Mouse (Mus musculus): ENCODE results near the gene Zfp568.

The Zfp568 gene

DNA sequence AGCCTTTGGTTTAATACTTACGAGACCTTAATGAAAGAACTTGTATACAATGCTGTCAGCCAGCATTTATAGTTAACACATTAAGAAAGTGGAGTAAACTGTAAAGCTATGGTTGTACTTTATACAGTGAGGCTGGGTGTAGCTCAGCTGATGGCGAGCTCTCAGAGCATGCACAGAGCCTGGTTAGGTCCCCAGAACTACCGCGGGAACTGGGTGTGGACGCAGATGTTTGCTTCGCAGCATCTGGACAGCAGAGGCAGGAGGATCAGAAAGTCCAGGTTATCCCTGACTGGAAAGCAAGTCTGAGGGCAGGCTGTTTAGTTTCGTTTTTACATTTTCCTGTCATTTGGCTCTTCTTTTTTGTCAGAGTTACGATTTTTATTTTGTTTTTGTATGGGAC is 8.9 kb downstream of the Zfp568 start:
- no peak for DNase-seq

DNA sequence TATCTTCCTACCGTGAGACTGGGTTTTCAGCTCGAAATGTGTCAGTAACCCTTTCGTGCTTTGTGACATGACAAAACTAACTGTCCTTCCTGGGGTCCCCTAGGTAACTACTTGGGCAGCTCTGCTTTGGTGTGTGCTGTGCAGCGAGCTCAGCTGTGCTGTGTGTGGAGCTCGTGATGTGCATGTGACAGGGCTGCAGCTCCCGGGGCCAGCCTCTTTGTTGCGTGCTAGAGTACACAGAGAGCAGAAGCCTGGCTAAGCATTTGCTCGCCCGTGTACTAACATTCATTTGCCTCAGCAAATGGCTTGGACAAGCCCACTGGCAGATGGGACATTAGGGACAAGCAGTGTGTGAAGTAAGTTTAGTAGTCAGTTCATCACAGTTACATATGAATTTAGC is 9.6 kb downstream of the Zfp568 start:
- no peak for DNase-seq

DNA sequence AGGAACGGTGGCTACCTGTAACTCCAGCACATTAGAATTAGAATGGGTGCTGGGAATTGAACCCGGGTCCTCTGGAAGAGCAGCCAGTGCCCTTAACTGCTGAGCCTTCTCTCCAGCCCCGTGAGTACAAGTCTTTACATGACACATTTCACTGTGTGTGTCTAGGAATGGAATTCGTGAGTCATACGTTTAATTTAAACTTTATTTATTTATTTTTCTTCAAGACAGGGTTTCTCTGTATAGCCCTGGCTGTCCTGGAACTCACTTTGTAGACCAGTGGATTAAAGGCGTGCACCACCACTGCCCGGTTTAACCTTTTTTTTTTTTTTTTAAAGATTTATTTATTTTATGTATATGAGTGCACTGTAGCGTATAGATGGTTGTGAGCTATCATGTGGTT is 11.4 kb downstream of the Zfp568 start:
- DNase-seq: no peak

DNA sequence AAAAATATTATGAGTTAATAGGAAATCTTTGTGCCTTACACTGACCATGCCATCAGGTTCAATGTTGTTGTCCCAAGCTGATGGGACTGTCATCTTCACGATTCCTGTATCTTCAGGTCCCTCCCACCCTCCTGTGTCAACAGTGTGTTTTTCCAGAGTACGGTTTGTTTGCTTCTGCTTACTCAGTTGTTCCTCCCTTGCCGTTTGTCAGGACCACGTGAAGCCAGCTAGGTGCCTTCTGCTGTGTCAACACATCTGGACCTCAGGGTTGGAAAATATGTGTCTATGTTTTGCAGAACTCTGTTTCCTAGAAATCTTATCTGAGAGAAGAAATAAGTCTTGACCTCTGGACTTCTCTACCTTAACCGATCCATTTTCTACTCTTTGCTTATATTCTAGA is 16.8 kb downstream of the Zfp568 start:
- DNase-seq: no peak

DNA sequence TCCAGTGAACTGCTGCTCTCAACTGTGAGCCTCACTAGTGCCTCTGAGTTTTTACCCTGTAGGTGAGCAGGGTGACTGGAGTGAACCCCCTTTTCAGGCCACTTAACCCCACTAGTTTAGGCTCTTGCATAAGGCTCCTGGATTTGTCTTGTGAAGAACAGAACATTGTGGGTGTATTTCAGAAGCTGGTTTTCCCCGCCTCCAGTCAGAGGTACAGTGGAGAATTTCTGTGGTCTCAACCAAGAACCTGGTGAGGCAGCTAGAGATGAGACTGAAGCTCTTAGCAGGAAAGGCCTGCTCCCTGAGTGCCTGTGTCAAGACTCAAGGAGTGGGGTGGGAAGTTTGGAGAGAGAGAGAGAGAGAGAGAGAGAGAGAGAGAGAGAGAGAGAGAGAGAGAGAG is 23.8 kb downstream of the Zfp568 start:
- no peak for DNase-seq

DNA sequence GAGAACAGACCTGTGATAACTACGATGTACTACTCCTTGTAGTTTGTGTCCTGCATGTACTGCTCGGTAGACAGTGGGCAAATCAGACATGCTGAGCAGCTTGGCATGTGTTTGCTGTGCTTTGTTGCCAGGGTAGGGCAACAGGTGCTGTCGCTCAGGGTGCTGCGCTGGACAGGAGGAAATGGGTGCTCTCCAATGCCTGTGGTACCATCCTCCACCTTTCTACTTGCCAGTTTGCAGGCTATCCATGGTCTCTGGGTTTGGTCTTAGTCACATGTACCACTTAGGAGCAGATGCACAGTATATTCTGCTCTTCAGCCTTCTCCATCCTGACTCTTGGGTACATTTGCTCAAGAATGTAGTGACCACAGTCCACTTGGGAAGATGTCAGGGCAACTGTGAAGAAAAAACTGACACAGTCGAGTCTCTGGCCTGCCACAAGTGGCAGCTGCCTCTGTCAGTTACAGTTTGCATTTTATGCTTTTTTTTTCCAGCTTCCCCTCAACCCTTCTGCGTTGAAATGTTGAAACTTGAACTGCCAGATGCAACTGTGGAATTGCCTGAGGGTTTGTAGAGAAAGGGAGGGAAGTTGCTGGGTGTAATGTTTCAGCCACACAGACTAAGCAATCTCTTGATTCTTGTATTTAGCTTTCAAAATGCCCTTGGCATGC is 24.4 kb downstream of the Zfp568 start:
- DNase-seq: no peak

DNA sequence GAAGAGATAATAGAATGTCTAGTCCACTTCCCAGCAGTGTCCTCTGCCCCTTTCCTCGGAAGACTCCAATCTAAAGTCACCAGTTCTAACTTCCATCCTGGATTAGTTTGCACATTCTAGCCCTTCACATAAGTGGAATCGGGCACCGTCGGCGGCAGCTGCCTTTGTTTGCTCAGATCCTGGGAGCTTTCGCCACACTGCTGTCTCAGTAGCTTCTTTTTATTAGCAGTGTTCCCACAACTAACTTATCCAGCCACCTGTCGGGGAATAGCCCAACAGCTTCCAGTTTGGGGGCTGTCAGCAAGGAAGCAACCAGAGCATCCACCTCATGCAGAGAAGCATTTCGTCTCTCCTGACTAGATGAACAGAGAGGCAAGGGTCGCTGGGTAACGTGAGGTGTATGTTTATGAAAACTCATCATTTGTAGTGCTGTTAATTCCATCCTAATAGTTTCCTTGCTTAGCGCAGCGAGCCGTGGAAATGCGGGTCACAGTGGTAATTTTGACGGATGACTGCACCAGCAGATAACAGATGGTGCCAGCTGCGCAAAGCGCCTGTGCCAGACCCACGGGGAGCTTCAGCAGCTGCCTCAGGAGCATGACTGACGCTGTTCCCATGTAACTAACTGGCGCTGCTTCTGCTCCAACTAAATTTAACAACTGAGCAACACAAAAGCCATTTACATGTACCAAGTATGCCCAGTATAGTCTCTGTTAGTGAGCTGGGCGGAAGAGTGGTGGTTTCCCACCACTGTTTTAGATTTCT is 25.7 kb downstream of the Zfp568 start:
- DNase-seq: peak; percentile 39

DNA sequence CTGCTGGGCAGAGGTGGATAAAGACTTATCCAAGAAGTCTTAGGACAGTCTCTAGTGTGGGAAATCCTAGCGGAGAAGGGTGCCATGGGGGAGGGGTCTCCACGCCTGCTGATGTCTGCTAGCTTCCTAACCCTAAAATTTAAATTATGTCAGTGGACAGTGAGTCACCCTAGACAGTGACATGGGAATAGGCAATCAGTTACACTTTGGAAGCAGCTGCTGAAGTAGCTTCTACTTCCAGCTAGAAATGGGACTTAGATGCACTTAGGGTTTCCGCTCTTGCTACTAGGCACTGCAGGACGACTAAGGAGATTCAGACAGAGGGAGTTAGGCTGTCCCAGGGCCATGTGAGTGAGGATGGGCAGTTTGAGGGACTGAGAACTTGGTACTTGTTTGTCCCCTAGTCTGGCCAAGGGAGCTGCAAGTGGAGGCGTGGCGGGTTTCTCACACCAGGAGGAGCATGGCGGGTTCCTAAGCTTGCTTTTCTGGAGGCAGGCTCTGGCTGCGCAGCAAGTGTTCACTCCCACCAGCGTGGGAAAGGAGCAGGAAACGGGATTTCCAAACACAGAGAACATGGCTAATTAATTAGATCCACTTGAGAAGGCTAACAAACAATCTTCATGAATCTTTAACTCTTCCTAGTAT is 26.9 kb downstream of the Zfp568 start:
- DNase-seq: no peak

DNA sequence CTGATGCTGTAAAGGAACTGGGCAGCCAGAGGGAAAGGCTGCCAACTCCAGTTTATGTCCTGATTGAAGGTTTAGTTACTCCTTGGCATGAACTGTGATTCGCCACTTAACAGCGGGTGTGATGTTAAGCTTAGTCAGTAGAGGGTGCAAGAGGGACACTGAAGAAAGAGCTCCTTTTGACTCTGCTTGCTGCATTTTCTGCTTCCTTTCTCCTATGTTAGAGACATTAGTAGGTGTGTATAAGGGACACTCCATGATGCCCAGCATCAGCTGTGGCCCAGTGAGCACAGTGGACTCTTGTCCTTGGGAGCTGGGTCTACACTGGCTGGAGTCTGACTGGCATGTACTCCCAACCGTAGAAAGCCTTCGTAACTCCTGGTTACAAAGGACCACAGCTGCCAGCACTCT is 29.2 kb downstream of the Zfp568 start:
- peak; percentile 52 for DNase-seq

DNA sequence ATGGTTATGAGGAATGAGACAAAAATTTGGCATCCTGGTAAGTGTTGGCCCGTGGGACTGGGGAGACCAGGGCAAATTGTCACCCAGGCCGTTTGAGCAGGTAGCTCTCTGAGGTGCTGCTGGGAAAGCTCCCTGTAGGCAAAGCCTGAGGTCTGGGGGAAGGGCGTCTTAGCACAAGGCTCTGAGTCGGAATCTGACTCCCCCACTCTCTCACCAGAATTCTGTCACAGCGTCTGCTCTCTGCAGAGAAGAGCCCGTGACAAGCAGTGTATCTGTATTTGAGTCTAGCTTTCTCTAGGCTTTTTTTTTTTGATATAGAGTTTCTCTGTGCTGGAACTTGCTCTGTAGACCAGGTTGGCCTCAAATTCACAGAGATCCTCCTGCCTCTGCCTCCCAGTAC is 33.5 kb downstream of the Zfp568 start:
- no peak for DNase-seq

DNA sequence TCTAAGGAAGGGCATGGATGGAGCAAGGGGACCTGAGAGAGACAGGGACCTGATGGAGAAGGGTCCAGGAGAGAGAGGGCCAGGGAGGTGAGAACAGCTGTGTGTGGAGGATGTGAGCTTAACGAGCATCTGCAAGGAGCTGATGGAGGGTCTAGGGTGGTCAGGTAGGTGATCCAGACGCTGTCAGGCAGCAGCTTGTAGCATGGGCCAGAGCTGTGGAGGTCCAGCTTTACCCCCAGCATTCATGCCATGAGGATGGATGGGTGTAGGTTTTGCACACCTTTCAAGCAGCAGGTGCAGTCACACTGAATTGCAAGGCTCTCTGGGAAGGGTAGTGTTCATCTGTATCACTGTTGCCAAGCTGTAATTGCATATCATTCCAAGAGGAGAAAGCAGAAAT is 35.8 kb downstream of the Zfp568 start:
- no peak for DNase-seq

DNA sequence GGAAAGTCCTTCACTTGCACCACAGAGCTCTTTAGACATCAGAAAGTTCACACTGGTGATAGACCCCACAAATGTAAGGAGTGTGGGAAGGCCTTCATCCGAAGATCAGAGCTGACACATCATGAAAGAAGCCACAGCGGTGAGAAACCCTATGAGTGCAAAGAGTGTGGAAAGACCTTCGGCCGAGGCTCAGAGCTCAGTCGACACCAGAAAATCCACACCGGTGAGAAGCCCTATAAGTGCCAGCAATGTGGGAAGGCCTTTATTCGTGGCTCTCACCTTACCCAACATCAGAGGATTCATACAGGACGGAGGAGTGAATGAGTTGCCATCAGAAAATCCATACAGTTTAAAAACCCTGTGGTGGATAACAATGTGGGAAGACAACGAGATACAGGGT is 39.6 kb downstream of the Zfp568 start:
- no peak for DNase-seq

DNA sequence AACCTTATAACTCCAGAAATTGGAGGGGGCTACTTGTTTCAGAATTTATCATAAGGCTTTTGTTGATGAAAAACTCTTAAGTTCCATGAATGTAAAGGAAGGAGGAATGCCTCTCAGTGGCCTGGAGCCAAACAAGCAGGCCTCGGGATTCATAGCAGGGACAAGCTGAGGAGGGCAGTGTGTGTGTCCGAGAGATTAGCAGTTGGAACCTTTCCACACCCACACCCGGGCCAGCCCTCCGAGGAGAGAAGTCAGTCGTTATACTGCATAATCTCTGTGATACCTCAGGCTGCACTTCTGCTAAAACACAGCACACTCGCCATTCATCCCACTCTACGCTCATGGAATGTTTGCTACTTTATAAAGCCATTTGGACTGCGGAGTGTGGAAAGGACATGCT is 40.0 kb downstream of the Zfp568 start:
- DNase-seq: no peak

DNA sequence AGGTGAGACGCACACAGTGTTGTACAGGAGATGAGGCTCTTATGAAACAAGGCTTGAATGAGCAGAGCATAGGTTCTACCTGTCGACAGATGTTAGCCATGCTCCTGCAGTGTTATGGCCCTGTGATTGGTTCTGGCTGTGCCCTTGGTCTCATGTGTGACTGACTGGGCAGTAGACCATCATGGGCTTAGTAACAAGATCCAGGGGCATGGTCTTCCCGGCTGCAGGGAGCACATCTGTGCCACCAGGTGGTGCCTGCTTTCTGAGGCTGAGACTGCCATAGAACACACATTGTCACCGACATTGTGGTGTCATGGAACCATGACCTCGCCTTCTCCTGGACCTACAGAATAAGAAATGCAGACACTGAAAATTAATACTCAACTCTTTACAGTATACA is 41.6 kb downstream of the Zfp568 start:
- no peak for DNase-seq

DNA sequence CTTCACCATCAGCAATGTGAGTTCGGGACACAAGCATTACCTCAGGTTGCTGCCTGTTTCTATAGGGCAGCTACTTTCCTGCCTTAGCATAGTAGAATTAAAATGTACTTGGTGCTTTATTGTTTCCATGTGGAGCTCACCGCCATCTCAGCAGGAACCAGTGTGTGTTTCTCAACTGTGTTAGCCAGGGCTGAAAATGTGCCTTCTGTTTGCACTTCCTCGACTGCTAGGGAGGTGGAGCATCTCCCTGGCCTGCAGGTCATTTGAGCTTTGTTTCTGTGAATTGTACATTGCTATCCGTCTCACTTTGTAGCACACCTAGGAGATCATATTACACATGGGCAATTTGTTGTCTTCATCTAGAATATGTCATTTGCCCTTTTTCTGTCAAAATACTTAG is 43.6 kb downstream of the Zfp568 start:
- no peak for DNase-seq

DNA sequence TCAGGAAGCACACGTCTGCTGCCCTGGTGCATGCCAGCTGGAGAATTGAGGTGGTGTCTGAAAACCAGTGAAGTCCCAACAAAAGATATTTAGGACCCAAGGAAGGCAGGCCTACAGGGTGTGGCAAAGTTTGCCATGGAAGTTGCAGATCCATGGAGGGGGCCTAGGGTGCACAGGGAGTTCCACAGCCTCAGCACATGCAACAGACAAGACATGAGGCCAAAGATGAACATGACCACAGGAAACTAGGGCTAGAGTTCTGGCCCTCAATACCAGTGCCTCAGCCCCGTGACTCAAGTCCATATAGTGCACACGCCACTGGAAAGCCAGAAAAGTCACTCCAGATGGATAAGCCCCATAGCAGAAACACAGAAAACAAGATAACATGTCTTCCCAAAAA is 44.8 kb downstream of the Zfp568 start:
- DNase-seq: no peak

DNA sequence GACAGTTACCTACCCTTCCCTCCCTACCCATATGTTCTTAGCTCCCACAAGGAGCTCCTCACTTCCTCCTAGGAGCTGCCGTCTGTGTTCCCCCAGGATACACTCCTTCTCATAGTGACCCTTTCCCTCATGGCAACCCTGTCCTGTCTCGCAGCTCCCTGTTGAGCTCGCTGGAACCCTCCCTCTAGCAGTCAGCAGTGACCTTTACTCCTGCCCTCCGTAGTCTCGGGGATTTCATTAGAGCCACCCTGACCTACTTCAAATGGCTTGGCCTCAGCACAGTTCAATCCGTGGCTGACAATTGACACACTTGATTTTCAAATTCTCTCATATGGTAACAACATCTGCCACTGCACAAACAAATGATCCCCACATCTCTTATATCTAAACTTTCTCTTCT is 46.9 kb downstream of the Zfp568 start:
- no peak for DNase-seq

DNA sequence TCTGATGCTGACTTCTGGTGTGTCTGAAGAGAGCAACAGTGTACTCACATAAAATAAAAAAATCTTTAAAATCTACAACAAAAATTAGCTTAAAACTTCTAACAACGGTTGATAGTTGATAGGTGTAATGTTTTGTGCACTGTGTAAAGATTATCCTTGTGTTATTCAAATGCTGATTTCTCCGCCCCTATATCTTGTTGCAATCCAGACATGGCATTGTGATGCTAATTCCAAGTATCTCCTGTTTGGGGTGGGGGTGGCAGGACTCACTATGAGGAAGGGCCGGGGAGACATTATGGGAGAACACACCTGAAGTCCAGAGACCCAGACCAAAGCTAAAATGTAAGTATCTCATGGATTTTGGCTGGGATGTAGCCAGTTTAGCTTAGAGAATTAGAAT is 47.6 kb downstream of the Zfp568 start:
- DNase-seq: no peak

DNA sequence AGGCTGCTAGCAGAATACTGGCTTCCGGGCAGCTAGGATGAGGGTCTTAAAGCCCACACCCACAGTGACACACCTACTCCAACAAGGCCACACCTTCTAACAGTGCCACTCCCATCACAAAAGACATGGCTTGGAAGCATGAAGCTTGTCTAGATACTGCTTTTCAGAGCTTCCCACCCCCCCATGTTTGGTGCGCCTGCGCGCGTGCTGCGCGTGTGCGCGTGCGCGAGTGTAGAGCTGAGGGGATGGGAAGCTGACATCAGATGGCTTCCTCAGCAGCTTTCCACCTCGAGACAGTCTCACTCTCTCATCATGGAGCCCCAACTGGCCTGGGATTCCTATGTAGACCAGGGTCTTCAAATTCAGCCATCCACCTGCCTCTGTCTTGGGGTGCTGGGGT is 50.6 kb downstream of the Zfp568 start:
- DNase-seq: no peak

DNA sequence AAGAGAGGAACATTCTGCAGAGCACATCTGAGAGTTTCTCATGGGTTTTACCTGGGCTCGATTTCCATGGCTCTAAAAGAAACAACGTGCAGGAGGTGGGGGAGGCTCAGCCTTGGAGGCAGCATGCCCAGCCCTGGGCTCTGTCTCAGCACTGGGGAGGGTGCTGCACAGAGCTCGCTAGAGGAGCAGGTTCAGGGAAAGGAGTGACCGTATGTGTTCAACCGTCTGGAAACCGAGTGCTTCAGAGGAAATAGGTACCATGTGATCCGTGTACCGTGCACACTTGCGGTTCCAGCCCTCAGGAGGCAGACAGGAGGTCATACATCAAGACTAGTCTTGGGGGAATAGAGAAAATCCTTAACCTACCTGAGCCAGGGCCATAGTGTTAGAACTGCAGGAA is 60.6 kb downstream of the Zfp568 start:
- DNase-seq: no peak

DNA sequence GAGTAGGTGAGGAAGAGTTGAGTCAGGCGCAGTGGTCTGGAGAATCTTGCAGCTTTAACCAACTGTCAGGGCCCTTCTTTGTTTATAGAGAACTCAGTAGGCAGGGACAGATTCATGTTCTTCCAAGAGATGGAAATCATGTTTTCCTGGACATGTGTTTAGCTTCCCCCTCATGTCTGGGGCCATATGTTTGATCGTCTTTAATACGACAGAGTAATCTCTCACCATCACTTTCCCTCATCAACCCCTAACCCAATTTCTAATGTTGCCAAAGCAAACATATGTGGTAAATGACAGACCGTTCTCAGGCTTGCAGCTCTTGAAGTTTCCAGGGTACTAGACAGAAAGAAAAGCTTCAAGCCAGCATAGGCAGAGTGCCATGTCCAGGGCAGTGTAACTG is 64.4 kb downstream of the Zfp568 start:
- DNase-seq: no peak

DNA sequence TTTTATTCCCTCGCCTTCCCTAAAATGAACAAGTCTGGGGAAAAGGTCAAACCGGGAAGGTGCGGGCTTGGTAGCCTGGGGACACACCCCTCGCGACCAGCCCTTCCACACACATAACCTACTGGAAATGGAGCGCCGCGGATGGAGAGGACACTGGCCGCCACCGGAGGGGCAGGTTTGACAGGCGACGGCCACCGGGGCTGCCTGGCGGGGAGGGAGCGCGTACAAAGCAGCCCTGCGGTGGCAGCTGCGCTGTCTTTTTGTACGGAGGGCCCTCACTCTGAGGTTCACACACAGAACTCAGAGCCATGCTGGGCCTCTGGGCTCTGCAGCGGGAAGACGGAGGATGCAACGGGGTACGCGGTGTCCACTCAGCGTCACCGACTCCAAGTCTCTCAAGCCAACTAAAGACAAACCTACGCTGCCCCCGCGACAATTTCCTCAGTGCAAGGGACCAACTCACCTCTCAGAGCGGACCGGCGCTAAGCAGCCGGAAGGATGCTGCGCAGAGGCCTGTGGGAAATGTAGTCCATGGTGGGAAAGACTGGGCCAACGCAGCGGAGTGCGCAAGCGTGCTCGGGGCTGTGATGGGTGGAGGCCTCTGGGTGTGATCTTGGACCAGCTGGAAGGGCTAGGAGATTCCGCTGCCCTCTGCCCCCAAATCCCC is 67.3 kb downstream of the Zfp568 start, which contains the start of gene Zfp14:
Gene Zfp14, minus strand, starts transcription at position 499 of the 667 bp plus-strand sequence.
- DNase-seq: peak; percentile 89

DNA sequence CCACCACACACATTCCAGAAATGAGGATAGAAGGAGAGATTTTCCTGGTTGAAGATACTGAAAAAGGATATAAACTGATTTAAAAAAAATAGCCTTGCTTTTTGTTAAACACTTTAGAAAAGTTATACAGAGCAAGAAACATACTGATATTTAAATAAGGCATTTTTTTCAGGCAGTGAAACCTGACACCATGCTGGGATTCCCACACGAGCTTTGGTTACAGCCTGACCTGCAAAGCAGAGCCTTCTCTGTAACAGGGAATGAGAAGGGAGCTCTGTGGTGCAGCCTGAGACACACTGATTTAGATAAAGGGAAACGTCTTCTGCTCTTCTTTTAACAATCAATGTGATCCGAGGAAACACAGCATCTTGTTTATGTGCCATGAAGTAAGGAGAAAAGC is 69.8 kb downstream of the Zfp568 start:
- DNase-seq: no peak

DNA sequence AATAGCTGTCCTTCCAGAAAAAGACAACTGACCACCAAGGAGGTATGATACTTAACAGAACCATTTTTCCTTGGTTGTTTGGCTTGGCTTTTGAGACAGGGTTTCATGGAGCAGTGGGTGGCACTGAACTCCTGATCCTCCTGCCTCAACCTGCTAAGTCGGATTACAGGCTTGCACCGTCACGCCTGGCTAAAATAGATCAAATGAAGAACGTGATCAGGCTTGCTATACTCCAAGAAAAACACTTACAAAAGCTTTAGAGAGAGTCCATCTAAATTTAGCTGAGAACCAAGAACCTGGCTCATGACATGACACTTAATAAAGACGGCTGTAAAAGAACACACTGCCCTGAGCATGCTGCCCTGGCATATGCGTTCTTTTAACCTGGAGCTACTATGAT is 76.6 kb downstream of the Zfp568 start:
- no peak for DNase-seq

All from lung, postnatal 14 days (tissue).